Mouse (Mus musculus): ENCODE data around the gene Vmac. TPM values are rescaled to one million over a fixed set of nuclear protein-coding genes. Genes with fewer than 3 reads are reported as not detected.

The Vmac gene
- polyA plus RNA-seq, 1 experiment from 2014 or later = 27.4 TPM

GRCm38 (mm10) chr17:56740118-56740787, 22.4 kb upstream of the Vmac start:
- Histone ChIP-seq H3K9ac (ENCODE audit: low read depth, low read length) (no peak overlapping the region), H3K9me3 (replicated peaks; ENCODE audit: low read length) (no peaks in the 10 kb centered on the region), H3K4me2 (ENCODE audit: low read length) (no peak overlapping the region), H3K36me3 (ENCODE audit: insufficient read depth, low read length) (no peaks in the 10 kb centered on the region), H3K27ac (no peak overlapping the region), H3K27me3 (ENCODE audit: insufficient read depth, low read length) (no peaks in the 10 kb centered on the region), H3K4me1 (replicated peaks; ENCODE audit: insufficient read depth, low read length) (no peaks in the 10 kb centered on the region), H3K4me3 (replicated peaks; ENCODE audit: low read depth, low read length) (no peak overlapping the region)
- no peak for TF ChIP-seq CTCF (IDR thresholded peaks at IDR 0.05; ENCODE audit: low read depth)
- ATAC-seq (replicated peaks; ENCODE audit: low FRiP score, low read depth) = no peak
- WGBS = 75% methylated on average over 17 of the region's 17 CpGs
- no peak for DNase-seq (ENCODE audit: low spot score)

DNA sequence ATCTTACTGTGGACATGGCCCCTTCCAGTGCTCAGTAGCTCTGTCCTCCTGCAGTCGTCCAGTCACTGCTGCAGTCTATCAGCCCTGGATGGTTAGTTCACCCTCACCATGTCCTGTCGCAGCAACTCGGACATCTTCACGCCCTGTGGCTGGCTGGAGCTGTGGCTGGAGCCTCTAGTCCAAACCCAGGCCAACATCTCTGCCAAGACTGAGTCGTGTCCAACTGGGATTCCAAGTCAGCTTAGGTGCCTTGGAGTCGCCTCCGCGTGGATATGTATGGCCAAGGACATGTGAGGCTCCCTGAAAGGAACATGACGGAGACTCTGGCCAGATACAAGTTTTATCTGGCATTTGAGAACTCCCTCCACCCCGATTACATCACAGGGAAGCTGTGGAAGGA, 20.4 kb upstream of the Vmac start:
- Histone ChIP-seq H3K4me1 (replicated peaks; ENCODE audit: insufficient read depth, low read length) (no peaks in the 10 kb centered on the region), H3K9me3 (replicated peaks; ENCODE audit: low read length) (no peaks in the 10 kb centered on the region), H3K4me3 (replicated peaks; ENCODE audit: low read depth, low read length) (no peak overlapping the region), H3K36me3 (ENCODE audit: insufficient read depth, low read length) (no peaks in the 10 kb centered on the region), H3K4me2 (ENCODE audit: low read length) (no peak overlapping the region), H3K9ac (ENCODE audit: low read depth, low read length) (no peak overlapping the region), H3K27ac (no peak overlapping the region), H3K27me3 (ENCODE audit: insufficient read depth, low read length) (no peaks in the 10 kb centered on the region)
- WGBS = 83% methylated on average over 10 of the region's 10 CpGs
- ATAC-seq (replicated peaks; ENCODE audit: low FRiP score, low read depth) (no peak), DNase-seq (ENCODE audit: low spot score) (no peak)
- no peak for TF ChIP-seq CTCF (IDR thresholded peaks at IDR 0.05; ENCODE audit: low read depth)

GRCm38 (mm10) chr17:56736534-56736933, 18.7 kb upstream of the Vmac start:
- 52% methylated on average over 8 of the region's 8 CpGs for WGBS
- H3K36me3 ChIP-seq (ENCODE audit: insufficient read depth, low read length) = no peaks in the 10 kb centered on the region
- no peaks in the 10 kb centered on the region for H3K4me1 ChIP-seq (replicated peaks; ENCODE audit: insufficient read depth, low read length)
- ATAC-seq (replicated peaks; ENCODE audit: low FRiP score, low read depth) (no peak), DNase-seq (ENCODE audit: low spot score) (no peak)
- H3K4me2 ChIP-seq (ENCODE audit: low read length) = no peak overlapping the region
- peak; percentile 54 for TF ChIP-seq CTCF (IDR thresholded peaks at IDR 0.05; ENCODE audit: low read depth)
- H3K27ac ChIP-seq = no peak overlapping the region
- H3K4me3 ChIP-seq (replicated peaks; ENCODE audit: low read depth, low read length) = no peak overlapping the region
- H3K9ac ChIP-seq (ENCODE audit: low read depth, low read length) = no peak overlapping the region
- no peaks in the 10 kb centered on the region for H3K9me3 ChIP-seq (replicated peaks; ENCODE audit: low read length)
- H3K27me3 ChIP-seq (ENCODE audit: insufficient read depth, low read length) = no peaks in the 10 kb centered on the region

GRCm38 (mm10) chr17:56729656-56730055, 11.8 kb upstream of the Vmac start:
- Histone ChIP-seq H3K27ac (no peak overlapping the region), H3K9ac (ENCODE audit: low read depth, low read length) (no peak overlapping the region)
- WGBS = 71% methylated on average over 2 of the region's 2 CpGs

DNA sequence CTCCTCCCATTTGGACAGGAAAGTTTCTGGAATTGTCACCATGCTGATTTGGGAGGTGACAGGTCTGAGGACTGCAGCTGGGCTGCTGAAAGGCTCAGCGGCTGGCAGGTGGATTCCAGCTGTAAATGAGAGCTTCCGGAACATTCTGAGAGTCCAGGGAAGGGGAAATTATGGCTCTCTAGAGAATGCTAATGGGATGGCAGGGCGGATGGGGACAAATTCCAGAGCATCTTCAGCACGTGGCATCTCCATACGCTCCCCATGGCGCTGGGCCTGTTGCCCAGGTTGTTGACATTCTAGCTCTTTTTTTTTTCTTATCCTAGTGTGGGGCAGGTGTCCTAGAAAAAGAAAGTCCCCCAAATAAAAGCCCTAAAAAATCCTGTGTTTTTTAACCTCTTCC, 11.3 kb upstream of the Vmac start:
- no peak for TF ChIP-seq CTCF (IDR thresholded peaks at IDR 0.05; ENCODE audit: low read depth)
- Histone ChIP-seq H3K4me1 (replicated peaks; ENCODE audit: insufficient read depth, low read length) (peaks cover 14% of the 10 kb centered on the region; the same call in 1 of the 2 replicates), H3K27ac (no peak overlapping the region), H3K27me3 (ENCODE audit: insufficient read depth, low read length) (no peaks in the 10 kb centered on the region), H3K9ac (ENCODE audit: low read depth, low read length) (no peak overlapping the region), H3K4me2 (ENCODE audit: low read length) (no peak overlapping the region), H3K4me3 (replicated peaks; ENCODE audit: low read depth, low read length) (no peak overlapping the region), H3K9me3 (replicated peaks; ENCODE audit: low read length) (no peaks in the 10 kb centered on the region), H3K36me3 (ENCODE audit: insufficient read depth, low read length) (no peaks in the 10 kb centered on the region)
- no peak for DNase-seq (ENCODE audit: low spot score)
- ATAC-seq (replicated peaks; ENCODE audit: low FRiP score, low read depth) = no peak
- 44% methylated on average over 6 of the region's 6 CpGs for WGBS

More at GRCm38 (mm10) chr17:56729656-56730055, 11.8 kb upstream of the Vmac start:
- Histone ChIP-seq H3K4me1 (replicated peaks; ENCODE audit: insufficient read depth, low read length) (peaks cover 14% of the 10 kb centered on the region; the same call in 1 of the 2 replicates), H3K9me3 (replicated peaks; ENCODE audit: low read length) (no peaks in the 10 kb centered on the region), H3K27me3 (ENCODE audit: insufficient read depth, low read length) (no peaks in the 10 kb centered on the region), H3K36me3 (ENCODE audit: insufficient read depth, low read length) (no peaks in the 10 kb centered on the region), H3K4me3 (replicated peaks; ENCODE audit: low read depth, low read length) (no peak overlapping the region), H3K4me2 (ENCODE audit: low read length) (no peak overlapping the region)
- no peak for TF ChIP-seq CTCF (IDR thresholded peaks at IDR 0.05; ENCODE audit: low read depth)
- DNase-seq (ENCODE audit: low spot score) (no peak), ATAC-seq (replicated peaks; ENCODE audit: low FRiP score, low read depth) (no peak)

DNA sequence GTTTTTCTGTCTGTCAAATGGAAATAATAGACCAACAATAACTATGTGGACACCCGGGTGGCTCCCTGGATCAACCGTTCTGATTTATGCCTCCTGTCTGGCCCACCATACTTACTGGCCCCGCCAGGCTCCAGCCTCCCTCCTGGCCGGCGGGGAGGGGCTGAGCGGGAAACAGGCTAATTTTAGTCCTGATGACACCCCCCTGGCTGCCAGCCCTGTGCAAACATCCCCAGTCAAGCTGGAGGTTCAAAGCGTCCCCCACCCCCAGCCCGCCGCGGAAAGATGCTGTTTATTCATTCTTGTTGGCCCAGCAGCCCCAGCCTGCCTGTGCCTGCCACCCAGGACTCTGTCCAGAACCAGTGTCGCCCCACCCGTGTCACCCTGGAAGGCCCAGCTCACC, 10.3 kb upstream of the Vmac start:
- no peak overlapping the region for H3K4me3 ChIP-seq (replicated peaks; ENCODE audit: low read depth, low read length)
- H3K4me1 ChIP-seq (replicated peaks; ENCODE audit: insufficient read depth, low read length) = peaks cover 14% of the 10 kb centered on the region; the same call in 1 of the 2 replicates
- H3K27me3 ChIP-seq (ENCODE audit: insufficient read depth, low read length) = no peaks in the 10 kb centered on the region
- ATAC-seq (replicated peaks; ENCODE audit: low FRiP score, low read depth) (no peak), DNase-seq (ENCODE audit: low spot score) (no peak)
- TF ChIP-seq CTCF (IDR thresholded peaks at IDR 0.05; ENCODE audit: low read depth) = no peak
- no peak overlapping the region for H3K9ac ChIP-seq (ENCODE audit: low read depth, low read length)
- no peaks in the 10 kb centered on the region for H3K9me3 ChIP-seq (replicated peaks; ENCODE audit: low read length)
- H3K4me2 ChIP-seq (ENCODE audit: low read length) = no peak overlapping the region
- WGBS = 9% methylated on average over 12 of the region's 12 CpGs
- H3K27ac ChIP-seq = no peak overlapping the region
- H3K36me3 ChIP-seq (ENCODE audit: insufficient read depth, low read length) = 0 out of 2 replicates have a peak, but pooled peaks cover 3% of the 10 kb centered on the region

Measured in kidney, postnatal 0 days (tissue).